ENCODE assay signal across 9 mouse cellular contexts in the genomic region with DNA sequence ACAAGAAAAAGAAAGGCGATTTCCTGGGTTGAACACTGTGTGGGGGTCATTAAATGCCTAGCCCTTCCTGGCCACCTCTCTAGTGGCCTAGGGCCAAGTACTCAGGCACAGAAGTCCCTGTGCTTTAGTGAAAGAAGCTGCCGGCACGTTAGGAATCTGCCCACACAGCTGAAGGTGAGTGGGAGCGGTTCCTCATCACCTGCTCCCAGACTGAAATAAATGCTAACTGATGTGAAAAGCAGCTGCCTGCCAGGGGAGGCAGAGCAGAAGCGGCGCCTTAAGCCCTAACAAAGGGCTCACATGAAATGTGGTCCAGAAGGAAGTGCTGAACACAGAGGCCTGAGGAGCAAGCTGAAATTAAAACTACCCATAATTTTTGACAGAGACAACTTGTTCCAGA. TPM values are rescaled to one million over a fixed set of nuclear protein-coding genes. Genes with fewer than 3 reads are reported as not detected.
DNase-seq lines count a peak whose midpoint lies in the region; ATAC-seq lines count a peak whose summit lies in the region.
"Had no signal": no experiment of that assay in that cellular context is flagged by ENCODE, and none has a peak within 500 bp of the region (broad histone marks: within the 10 kb centered on the region; RNA-seq: fewer than 3 reads in every experiment).

No protein-coding gene starts in this region.

- 0 out of 2 replicates have a peak, but pooled peaks cover 12% of the 10 kb centered on the region for H3K36me3 ChIP-seq in embryonic facial prominence, embryonic 12.5 days

- no peak for DNase-seq in frontal cortex, postnatal 14 days (ENCODE audit: low spot score in 2 of 2)
- peak; percentile 60 to 62 for DNase-seq in heart, postnatal 10 days
- DNase-seq in left cerebral cortex, postnatal 14 days (ENCODE audit: low spot score in 2 of 2), result peak; percentile 37 to 49
- peak; percentile 22 for DNase-seq in neural tube, embryonic 10.5 days (ENCODE audit: extremely low spot score, low spot score)
- DNase-seq in layer of hippocampus, postnatal 25 days (ENCODE audit: extremely low spot score in 1 of 2, low spot score in 1 of 2), result no peak
- DNase-seq in thymus, postnatal 25 days, result no peak

- no peaks in the 10 kb centered on the region for H3K9me3 ChIP-seq in embryonic facial prominence, embryonic 12.5 days

- no peak overlapping the region for H3K9ac ChIP-seq in embryonic facial prominence, embryonic 12.5 days

- peaks cover 28% of the 10 kb centered on the region for H3K4me1 ChIP-seq in embryonic facial prominence, embryonic 12.5 days

- ATAC-seq in frontal cortex, adult (ENCODE audit: low TSS enrichment), result peak; percentile 71
- ATAC-seq in embryonic facial prominence, embryonic 12.5 days (ENCODE audit: insufficient number of reproducible peaks, insufficient read depth, low FRiP score, low TSS enrichment), result 0 out of 2 replicates have a peak, but pooled peaks have one; percentile 64

- intact Hi-C loops in heart, postnatal 10 days (cut with DNase I), result loop anchor here (5.0 kb wide), 1 partner anchor 45 kb away; no protein-coding TSS in a partner anchor
- intact Hi-C loops in left cerebral cortex, postnatal 14 days (cut with DNase I), result no loop called here

- peak overlapping the region; percentile 72; the same call in 1 of the 2 replicates for H3K27ac ChIP-seq in embryonic facial prominence, embryonic 12.5 days

- 21% methylated on average over 6 of the region's 6 CpGs for WGBS in embryonic facial prominence, embryonic 12.5 days

- no peaks in the 10 kb centered on the region for H3K27me3 ChIP-seq in embryonic facial prominence, embryonic 12.5 days

- H3K4me3 ChIP-seq in embryonic facial prominence, embryonic 12.5 days, result no peak overlapping the region

- no peak overlapping the region for H3K4me2 ChIP-seq in embryonic facial prominence, embryonic 12.5 days (replicated peaks)

RNA-seq across cellular contexts. Expression of gene Fermt2, which starts 22.9 kb away (rescaled TPM):
- polyA plus RNA-seq in embryonic facial prominence, embryonic 12.5 days (2016; fragmentation: Nextera tagmentation; extraction: Ambion mirVana), result 95.6 and 111 TPM in 2 replicates
- 100 to 1,000 TPM; 301 to 312 TPM for total RNA-seq in heart, postnatal 10 days (2021)
- total RNA-seq in left cerebral cortex, postnatal 14 days (2021), result 100 to 1,000 TPM; 100 to 114 TPM
- 100 to 1,000 TPM; 106 to 112 TPM for total RNA-seq in layer of hippocampus, postnatal 25 days (2021)
- total RNA-seq: neutrophil, adult 5-6 weeks had no signal

Comparison
In these comparisons a context has a peak if more than half of its experiments do, and no peak if none do; other contexts are left out.
1. DNase-seq: peak in heart, postnatal 10 days (2 of 2), left cerebral cortex, postnatal 14 days (2 of 2) and neural tube, embryonic 10.5 days (single experiment); none in frontal cortex, postnatal 14 days (0 of 2), layer of hippocampus, postnatal 25 days (0 of 2) and thymus, postnatal 25 days (single experiment).